Mouse (Mus musculus): Measurements from ENCODE around the gene Mfsd10. TPM values are rescaled to one million over a fixed set of nuclear protein-coding genes. Genes with fewer than 3 reads are reported as not detected.

Gene Mfsd10
- total and polyA plus RNA-seq, 2 experiments from 2014 or later: 29.9 to 45.7 TPM

GRCm38 (mm10) chr5:34591388-34592004 is 45.5 kb downstream of the Mfsd10 start:
- Histone ChIP-seq H3K4me1 (ENCODE audit: control insufficient read depth, insufficient read depth) (no peaks in the 10 kb centered on the region), H3K9ac (replicated peaks; ENCODE audit: low read depth, low read length) (no peak overlapping the region), H3K9me3 (replicated peaks; ENCODE audit: control insufficient read depth, low read length) (no peaks in the 10 kb centered on the region), H3K36me3 (replicated peaks; ENCODE audit: control insufficient read depth, insufficient read depth, low read length) (no peaks in the 10 kb centered on the region), H3K27ac (ENCODE audit: low read depth) (no peak overlapping the region), H3K4me3 (ENCODE audit: low read depth, low read length) (no peak overlapping the region), H3K27me3 (ENCODE audit: control insufficient read depth, insufficient read depth, low read length) (no peaks in the 10 kb centered on the region), H3K4me2 (ENCODE audit: low read depth, low read length) (no peak overlapping the region)
- no peak for TF ChIP-seq EP300 (IDR thresholded peaks at IDR 0.05; ENCODE audit: low read depth)
- TF ChIP-seq CTCF (IDR thresholded peaks at IDR 0.05; ENCODE audit: low read depth): no peak
- DNase-seq (ENCODE audit: low spot score): no peak
- WGBS: 75% methylated on average over 5 of the region's 5 CpGs
- no peak for ATAC-seq (ENCODE audit: insufficient read depth, low read depth)

GRCm38 (mm10) chr5:34590702-34591101 is 46.3 kb downstream of the Mfsd10 start:
- DNase-seq (ENCODE audit: low spot score): no peak
- Histone ChIP-seq H3K36me3 (replicated peaks; ENCODE audit: control insufficient read depth, insufficient read depth, low read length) (no peaks in the 10 kb centered on the region), H3K4me1 (ENCODE audit: control insufficient read depth, insufficient read depth) (no peaks in the 10 kb centered on the region), H3K9ac (replicated peaks; ENCODE audit: low read depth, low read length) (no peak overlapping the region), H3K4me3 (ENCODE audit: low read depth, low read length) (no peak overlapping the region), H3K27ac (ENCODE audit: low read depth) (no peak overlapping the region), H3K9me3 (replicated peaks; ENCODE audit: control insufficient read depth, low read length) (no peaks in the 10 kb centered on the region), H3K27me3 (ENCODE audit: control insufficient read depth, insufficient read depth, low read length) (no peaks in the 10 kb centered on the region), H3K4me2 (ENCODE audit: low read depth, low read length) (no peak overlapping the region)
- TF ChIP-seq EP300 (IDR thresholded peaks at IDR 0.05; ENCODE audit: low read depth): no peak
- TF ChIP-seq CTCF (IDR thresholded peaks at IDR 0.05; ENCODE audit: low read depth): no peak
- ATAC-seq (ENCODE audit: insufficient read depth, low read depth): no peak
- 70% methylated on average over 4 of the region's 4 CpGs for WGBS

GRCm38 (mm10) chr5:34590059-34590458 is 47.0 kb downstream of the Mfsd10 start:
- WGBS: 44% methylated on average over 5 of the region's 5 CpGs
- Histone ChIP-seq H3K27ac (ENCODE audit: low read depth) (no peak overlapping the region), H3K9ac (replicated peaks; ENCODE audit: low read depth, low read length) (no peak overlapping the region), H3K27me3 (ENCODE audit: control insufficient read depth, insufficient read depth, low read length) (no peaks in the 10 kb centered on the region), H3K4me1 (ENCODE audit: control insufficient read depth, insufficient read depth) (no peaks in the 10 kb centered on the region), H3K4me2 (ENCODE audit: low read depth, low read length) (no peak overlapping the region), H3K36me3 (replicated peaks; ENCODE audit: control insufficient read depth, insufficient read depth, low read length) (no peaks in the 10 kb centered on the region), H3K9me3 (replicated peaks; ENCODE audit: control insufficient read depth, low read length) (no peaks in the 10 kb centered on the region), H3K4me3 (ENCODE audit: low read depth, low read length) (no peak overlapping the region)
- TF ChIP-seq EP300 (IDR thresholded peaks at IDR 0.05; ENCODE audit: low read depth): no peak
- no peak for TF ChIP-seq CTCF (IDR thresholded peaks at IDR 0.05; ENCODE audit: low read depth)
- ATAC-seq (ENCODE audit: insufficient read depth, low read depth) (no peak), DNase-seq (ENCODE audit: low spot score) (no peak)

GRCm38 (mm10) chr5:34587881-34588280 is 49.1 kb downstream of the Mfsd10 start:
- H3K4me1 ChIP-seq (ENCODE audit: control insufficient read depth, insufficient read depth): 0 out of 2 replicates have a peak, but pooled peaks cover 10% of the 10 kb centered on the region
- no peak overlapping the region for H3K4me3 ChIP-seq (ENCODE audit: low read depth, low read length)
- no peak for TF ChIP-seq EP300 (IDR thresholded peaks at IDR 0.05; ENCODE audit: low read depth)
- TF ChIP-seq CTCF (IDR thresholded peaks at IDR 0.05; ENCODE audit: low read depth): no peak
- H3K27ac ChIP-seq (ENCODE audit: low read depth): no peak overlapping the region
- H3K27me3 ChIP-seq (ENCODE audit: control insufficient read depth, insufficient read depth, low read length): no peaks in the 10 kb centered on the region
- H3K9me3 ChIP-seq (replicated peaks; ENCODE audit: control insufficient read depth, low read length): no peaks in the 10 kb centered on the region
- DNase-seq (ENCODE audit: low spot score): no peak
- ATAC-seq (ENCODE audit: insufficient read depth, low read depth): no peak
- H3K9ac ChIP-seq (replicated peaks; ENCODE audit: low read depth, low read length): no peak overlapping the region
- no peak overlapping the region for H3K4me2 ChIP-seq (ENCODE audit: low read depth, low read length)
- no peaks in the 10 kb centered on the region for H3K36me3 ChIP-seq (replicated peaks; ENCODE audit: control insufficient read depth, insufficient read depth, low read length)
- WGBS: 88% methylated on average over 5 of the region's 5 CpGs

- TF ChIP-seq EP300 (IDR thresholded peaks at IDR 0.05; ENCODE audit: low read depth): no peak
- no peak for TF ChIP-seq CTCF (IDR thresholded peaks at IDR 0.05; ENCODE audit: low read depth)
- Histone ChIP-seq H3K4me3 (ENCODE audit: low read depth, low read length) (no peak overlapping the region), H3K4me2 (ENCODE audit: low read depth, low read length) (no peak overlapping the region)
Measured at GRCm38 (mm10) chr5:34585216-34585615, 51.8 kb downstream of the Mfsd10 start.

More at GRCm38 (mm10) chr5:34585216-34585615, 51.8 kb downstream of the Mfsd10 start:
- DNase-seq (ENCODE audit: low spot score) (no peak), ATAC-seq (ENCODE audit: insufficient read depth, low read depth) (no peak)
- no peak overlapping the region for H3K27ac ChIP-seq (ENCODE audit: low read depth)
- peaks cover 20% of the 10 kb centered on the region for H3K4me1 ChIP-seq (ENCODE audit: control insufficient read depth, insufficient read depth)
- 71% methylated on average over 5 of the region's 5 CpGs for WGBS
- H3K9ac ChIP-seq (replicated peaks; ENCODE audit: low read depth, low read length): no peak overlapping the region
- no peaks in the 10 kb centered on the region for H3K9me3 ChIP-seq (replicated peaks; ENCODE audit: control insufficient read depth, low read length)
- no peaks in the 10 kb centered on the region for H3K27me3 ChIP-seq (ENCODE audit: control insufficient read depth, insufficient read depth, low read length)
- no peaks in the 10 kb centered on the region for H3K36me3 ChIP-seq (replicated peaks; ENCODE audit: control insufficient read depth, insufficient read depth, low read length)

Other genes with a start within 250 kb of the Mfsd10 start
- gene Tnip2, start 123.2 kb downstream of the Mfsd10 start, total RNA-seq (2014; rRNA removed; ENCODE audit: low replicate concordance): 11.9 and 15.3 TPM in 2 replicates
- 9.1 and 11.9 TPM in 2 replicates for gene Tnip2, start 123.2 kb downstream of the Mfsd10 start, polyA plus RNA-seq (2015; fragmentation: Nextera tagmentation; extraction: Ambion mirVana)
- gene Sh3bp2, start 111.4 kb downstream of the Mfsd10 start, total RNA-seq (2014; rRNA removed; ENCODE audit: low replicate concordance): 5.3 and 8.2 TPM in 2 replicates
- gene Sh3bp2, start 111.4 kb downstream of the Mfsd10 start, polyA plus RNA-seq (2015; fragmentation: Nextera tagmentation; extraction: Ambion mirVana): 1.5 and 1.6 TPM in 2 replicates
- gene Add1, start 63.5 kb downstream of the Mfsd10 start, total RNA-seq (2014; rRNA removed; ENCODE audit: low replicate concordance): 203 and 246 TPM in 2 replicates
- gene Add1, start 63.5 kb downstream of the Mfsd10 start, polyA plus RNA-seq (2015; fragmentation: Nextera tagmentation; extraction: Ambion mirVana): 100 and 104 TPM in 2 replicates
- 1.2 and 66.6 TPM in 2 replicates for gene Nop14, start 22.9 kb upstream of the Mfsd10 start, total RNA-seq (2014; rRNA removed; ENCODE audit: low replicate concordance)
- 10.6 and 11.1 TPM in 2 replicates for gene Nop14, start 22.9 kb upstream of the Mfsd10 start, polyA plus RNA-seq (2015; fragmentation: Nextera tagmentation; extraction: Ambion mirVana)
- gene Grk4, start 23.2 kb upstream of the Mfsd10 start, total RNA-seq (2014; rRNA removed; ENCODE audit: low replicate concordance): 2.0 TPM in 1 of 2 replicates, not detected in the other
- gene Grk4, start 23.2 kb upstream of the Mfsd10 start, polyA plus RNA-seq (2015; fragmentation: Nextera tagmentation; extraction: Ambion mirVana): 1.4 and 2.7 TPM in 2 replicates
- gene Htt, start 124.5 kb upstream of the Mfsd10 start, total RNA-seq (2014; rRNA removed; ENCODE audit: low replicate concordance): 16.1 and 16.9 TPM in 2 replicates
- gene Htt, start 124.5 kb upstream of the Mfsd10 start, polyA plus RNA-seq (2015; fragmentation: Nextera tagmentation; extraction: Ambion mirVana): 2.3 and 2.5 TPM in 2 replicates

All from heart, postnatal 0 days (tissue).